Mouse (Mus musculus): ENCODE data around the gene Asphd1.
"Not testable (repeated sequence)": the region's sequence is repeated elsewhere in the genome, so short reads cannot be mapped to it uniquely, and the experiment has no call there.

Gene Asphd1

GRCm38 (mm10) chr7:126950647-126951615, 1.5 kb upstream of the Asphd1 start:
- peak; percentile 33 for DNase-seq

GRCm38 (mm10) chr7:126949793-126950646, 638 bp upstream of the Asphd1 start, which contains the start of gene Sez6l2:
Gene Sez6l2 (plus strand): TSS chr7:126950563.
- peak; percentile 92 for DNase-seq

- DNase-seq = no peak
These were observed 756 bp downstream of the Asphd1 start for GRCm38 (mm10) chr7:126948626-126949025.

- peak; percentile 59 for DNase-seq
These were observed 2.9 kb downstream of the Asphd1 start for GRCm38 (mm10) chr7:126946530-126946929.

GRCm38 (mm10) chr7:126941801-126942200, 7.6 kb downstream of the Asphd1 start:
- DNase-seq = no peak

- DNase-seq = no peak
These were observed 8.2 kb downstream of the Asphd1 start for GRCm38 (mm10) chr7:126941171-126941570.

- no peak for DNase-seq
These were observed 16.7 kb downstream of the Asphd1 start for GRCm38 (mm10) chr7:126932652-126933051.

- DNase-seq = no peak
These were observed 20.3 kb downstream of the Asphd1 start for GRCm38 (mm10) chr7:126929046-126929445.

- DNase-seq = peak; percentile 95
These were observed 20.9 kb downstream of the Asphd1 start, which contains the start of gene Kctd13 for GRCm38 (mm10) chr7:126928384-126929037. Gene Kctd13 (plus strand): TSS chr7:126928879.

GRCm38 (mm10) chr7:126926299-126926698, 23.1 kb downstream of the Asphd1 start:
- DNase-seq = no peak

- no peak for DNase-seq
These were observed 25.4 kb downstream of the Asphd1 start for GRCm38 (mm10) chr7:126923999-126924398.

- peak; percentile 42 for DNase-seq
These were observed 26.7 kb downstream of the Asphd1 start, which contains the start of gene Tmem219 for GRCm38 (mm10) chr7:126922624-126923060. Gene Tmem219 (minus strand): TSS chr7:126922917.

- DNase-seq = no peak
These were observed 27.8 kb downstream of the Asphd1 start for GRCm38 (mm10) chr7:126921563-126921962.

- no peak for DNase-seq
These were observed 29.4 kb downstream of the Asphd1 start for GRCm38 (mm10) chr7:126919973-126920372.

GRCm38 (mm10) chr7:126918356-126918755, 31.0 kb downstream of the Asphd1 start:
- DNase-seq = not testable (repeated sequence)

GRCm38 (mm10) chr7:126914844-126915243, 34.5 kb downstream of the Asphd1 start:
- DNase-seq = no peak

GRCm38 (mm10) chr7:126905590-126905989, 43.8 kb downstream of the Asphd1 start:
- DNase-seq = no peak

- DNase-seq = peak; percentile 52
These were observed 49.6 kb downstream of the Asphd1 start for GRCm38 (mm10) chr7:126899781-126900180.

- peak; percentile 95 for DNase-seq
These were observed 51.0 kb downstream of the Asphd1 start for GRCm38 (mm10) chr7:126898102-126898990.

GRCm38 (mm10) chr7:126897390-126898101, 51.8 kb downstream of the Asphd1 start:
- DNase-seq = no peak

GRCm38 (mm10) chr7:126896912-126897311, 52.5 kb downstream of the Asphd1 start:
- DNase-seq = no peak
